Mouse (Mus musculus): ENCODE measurements around the gene 2310057N15Rik. TPM values are rescaled to one million over a fixed set of nuclear protein-coding genes. Genes with fewer than 3 reads are reported as not detected.

The 2310057N15Rik gene
- polyA plus RNA-seq (2015; fragmentation: Nextera tagmentation; extraction: Ambion mirVana): not detected in 2 replicates

GRCm38 (mm10) chr16:88774106-88774505, at the start of gene 2310057N15Rik:
2310057N15Rik (minus strand) TSS chr16:88774206.

GRCm38 (mm10) chr16:88820066-88820465, 46.1 kb upstream of the 2310057N15Rik start, which contains the start of gene Krtap15:
Krtap15 (plus strand) TSS chr16:88820215.

GRCm38 (mm10) chr16:88811827-88812226, 37.8 kb upstream of the 2310057N15Rik start, which contains the start of gene Gm20741:
Gm20741 (minus strand) TSS chr16:88812220.

GRCm38 (mm10) chr16:88777596-88777995, 3.6 kb upstream of the 2310057N15Rik start, which contains the start of gene Gm5965:
Gm5965 (plus strand) TSS chr16:88777896.

GRCm38 (mm10) chr16:88758547-88758946, 15.5 kb downstream of the 2310057N15Rik start, which contains the start of gene 2310034C09Rik:
2310034C09Rik (plus strand) TSS chr16:88758847.

GRCm38 (mm10) chr16:88751535-88751934, 22.5 kb downstream of the 2310057N15Rik start, which contains the start of gene Krtap13:
Krtap13 (minus strand) TSS chr16:88751635.

GRCm38 (mm10) chr16:88728812-88729275, 45.2 kb downstream of the 2310057N15Rik start, which contains the start of gene Krtap13-1:
Krtap13-1 (plus strand) TSS chr16:88728862.

Other genes starting within 250 kb of the 2310057N15Rik start
- 113 and 123 TPM in 2 replicates for gene Cldn8, start 211.0 kb downstream of the 2310057N15Rik start, polyA plus RNA-seq (2015; fragmentation: Nextera tagmentation; extraction: Ambion mirVana)
- not detected in 2 replicates for gene Krtap24-1, start 161.9 kb downstream of the 2310057N15Rik start, polyA plus RNA-seq (2015; fragmentation: Nextera tagmentation; extraction: Ambion mirVana)
- not detected in 2 replicates for gene 2310079G19Rik, start 146.5 kb downstream of the 2310057N15Rik start, polyA plus RNA-seq (2015; fragmentation: Nextera tagmentation; extraction: Ambion mirVana)
- not detected in 2 replicates for gene Krtap26-1, start 126.4 kb downstream of the 2310057N15Rik start, polyA plus RNA-seq (2015; fragmentation: Nextera tagmentation; extraction: Ambion mirVana)
- gene Krtap27-1, start 102.5 kb downstream of the 2310057N15Rik start, polyA plus RNA-seq (2015; fragmentation: Nextera tagmentation; extraction: Ambion mirVana): not detected in 2 replicates
- not detected in 2 replicates for gene 2310061N02Rik, start 66.2 kb downstream of the 2310057N15Rik start, polyA plus RNA-seq (2015; fragmentation: Nextera tagmentation; extraction: Ambion mirVana)
- gene Krtap13-1, start 45.3 kb downstream of the 2310057N15Rik start, polyA plus RNA-seq (2015; fragmentation: Nextera tagmentation; extraction: Ambion mirVana): not detected in 2 replicates
- not detected in 2 replicates for gene Krtap13, start 22.6 kb downstream of the 2310057N15Rik start, polyA plus RNA-seq (2015; fragmentation: Nextera tagmentation; extraction: Ambion mirVana)
- gene 2310034C09Rik, start 15.4 kb downstream of the 2310057N15Rik start, polyA plus RNA-seq (2015; fragmentation: Nextera tagmentation; extraction: Ambion mirVana): not detected in 2 replicates
- gene Gm5965, start 3.7 kb upstream of the 2310057N15Rik start, polyA plus RNA-seq (2015; fragmentation: Nextera tagmentation; extraction: Ambion mirVana): not detected in 2 replicates
- gene Gm20741, start 38.0 kb upstream of the 2310057N15Rik start, polyA plus RNA-seq (2015; fragmentation: Nextera tagmentation; extraction: Ambion mirVana): not detected in 2 replicates
- gene Krtap15, start 46.0 kb upstream of the 2310057N15Rik start, polyA plus RNA-seq (2015; fragmentation: Nextera tagmentation; extraction: Ambion mirVana): not detected in 2 replicates
- not detected in 2 replicates for gene Krtap14, start 51.9 kb upstream of the 2310057N15Rik start, polyA plus RNA-seq (2015; fragmentation: Nextera tagmentation; extraction: Ambion mirVana)
- not detected in 2 replicates for gene Krtap19-1, start 95.2 kb upstream of the 2310057N15Rik start, polyA plus RNA-seq (2015; fragmentation: Nextera tagmentation; extraction: Ambion mirVana)
- gene Krtap19-2, start 100.1 kb upstream of the 2310057N15Rik start, polyA plus RNA-seq (2015; fragmentation: Nextera tagmentation; extraction: Ambion mirVana): not detected in 2 replicates
- not detected in 2 replicates for gene Krtap19-3, start 103.8 kb upstream of the 2310057N15Rik start, polyA plus RNA-seq (2015; fragmentation: Nextera tagmentation; extraction: Ambion mirVana)
- not detected in 2 replicates for gene Krtap19-4, start 110.9 kb upstream of the 2310057N15Rik start, polyA plus RNA-seq (2015; fragmentation: Nextera tagmentation; extraction: Ambion mirVana)
- not detected in 2 replicates for gene Krtap19-5, start 122.3 kb upstream of the 2310057N15Rik start, polyA plus RNA-seq (2015; fragmentation: Nextera tagmentation; extraction: Ambion mirVana)
- gene Krtap19-9b, start 158.1 kb upstream of the 2310057N15Rik start, polyA plus RNA-seq (2015; fragmentation: Nextera tagmentation; extraction: Ambion mirVana): not detected in 2 replicates
- gene Krtap16-3, start 188.7 kb upstream of the 2310057N15Rik start, polyA plus RNA-seq (2015; fragmentation: Nextera tagmentation; extraction: Ambion mirVana): not detected in 2 replicates
- not detected in 2 replicates for gene Krtap22-2, start 236.6 kb upstream of the 2310057N15Rik start, polyA plus RNA-seq (2015; fragmentation: Nextera tagmentation; extraction: Ambion mirVana)
- not detected in 2 replicates for gene Gm10229, start 241.1 kb upstream of the 2310057N15Rik start, polyA plus RNA-seq (2015; fragmentation: Nextera tagmentation; extraction: Ambion mirVana)